Mouse (Mus musculus) erythroblast, embryonic 14.5 days (primary cell): ENCODE results near the gene Mettl24.

Source experiments
- GATA1 ChIP-seq: IDR thresholded peaks from 2 replicates; pipeline ENCODE4 v1.6.1; 2012; ENCODE audit warnings: low read length, inconsistent platforms, mixed read lengths
- TAL1 ChIP-seq: IDR thresholded peaks from 3 replicates; pipeline ENCODE4 v1.6.1; 2012; ENCODE audit warnings: low read length, inconsistent platforms, mixed read lengths

DNA sequence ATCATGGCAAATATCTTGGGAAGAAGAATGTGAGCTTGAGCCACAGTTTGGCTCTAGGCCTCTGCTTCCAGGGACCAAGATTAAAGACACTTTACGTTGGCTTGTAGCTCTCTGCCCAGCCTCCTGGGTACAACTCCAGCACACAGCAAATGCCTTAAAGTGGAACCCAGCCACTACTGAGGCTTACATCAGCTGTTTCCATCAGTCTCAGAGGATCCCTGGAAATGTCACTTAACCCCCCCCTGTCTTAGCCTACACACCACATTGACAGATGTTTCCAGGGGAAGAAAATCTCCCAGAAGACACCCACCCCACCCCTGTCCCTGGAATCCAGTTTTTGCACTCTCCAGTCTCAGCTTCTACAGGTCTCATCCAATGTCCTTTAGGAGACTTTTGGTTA lies 16.1 kb upstream of the Mettl24 start:
- TF ChIP-seq TAL1 (no peak), GATA1 (no peak)
